Mouse (Mus musculus): ENCODE data around the gene Plxna2.

DNA sequence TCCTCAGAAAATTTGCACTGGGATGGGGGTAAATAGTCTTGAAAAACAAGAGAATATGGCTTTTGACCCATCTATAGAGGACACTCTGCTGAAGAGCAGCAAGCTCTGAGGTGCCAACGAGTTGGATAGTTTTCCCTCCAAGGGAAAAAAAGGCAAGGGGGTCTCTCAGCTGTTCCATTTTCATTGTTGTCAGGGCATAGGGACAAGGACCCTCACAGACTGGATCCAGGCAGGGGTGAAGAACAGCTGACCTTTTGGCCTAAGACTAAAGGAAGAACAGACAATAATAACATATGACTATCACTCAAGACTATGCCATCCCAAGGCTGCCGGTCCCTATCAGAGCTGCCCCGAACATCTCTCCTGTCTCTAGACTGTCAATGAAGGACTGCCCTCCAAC is 4.2 kb downstream of the Plxna2 start:
- TF ChIP-seq POLR2A (IDR thresholded peaks at IDR 0.05; ENCODE audit: insufficient read depth, low read depth, low read length) = no peak
- TF ChIP-seq CTCF (IDR thresholded peaks at IDR 0.05; ENCODE audit: insufficient read depth, low read depth, low read length) = no peak

All from olfactory bulb, adult 2 months (tissue).